Mouse (Mus musculus) adrenal gland, postnatal 10 days (tissue): ENCODE data around the gene Hs3st6. TPM values are rescaled to one million over a fixed set of nuclear protein-coding genes. Genes with fewer than 3 reads are reported as not detected.

Source experiments
- DNase-seq: peaks from one replicate; pipeline ENCODE4 v3.0.0; 2021; ENCODE audit warnings: mixed read lengths
- total RNA-seq, 2 experiments: library from RNA; stranded (reverse); gene quantifications; 2 replicates each; pipeline ENCODE4 v1.2.3; 2021

Gene Hs3st6
- total RNA-seq, 2 experiments from 2014 or later = 1.6 to 2.0 TPM

GRCm38 (mm10) chr17:24728184-24728583 is 24.6 kb upstream of the Hs3st6 start:
- no peak for DNase-seq

- no peak for DNase-seq
Measured at GRCm38 (mm10) chr17:24729067-24729466, 23.7 kb upstream of the Hs3st6 start.

GRCm38 (mm10) chr17:24730787-24731186 is 22.0 kb upstream of the Hs3st6 start:
- DNase-seq = no peak

GRCm38 (mm10) chr17:24732233-24732935 is 20.4 kb upstream of the Hs3st6 start:
- DNase-seq = no peak

GRCm38 (mm10) chr17:24733434-24734050 is 19.2 kb upstream of the Hs3st6 start:
- no peak for DNase-seq

GRCm38 (mm10) chr17:24734513-24734912 is 18.3 kb upstream of the Hs3st6 start:
- no peak for DNase-seq

- DNase-seq = no peak
Measured at GRCm38 (mm10) chr17:24735446-24735845, 17.3 kb upstream of the Hs3st6 start.

- peak; percentile 97 for DNase-seq
Measured at GRCm38 (mm10) chr17:24736330-24737051, 16.3 kb upstream of the Hs3st6 start, which contains the start of gene Msrb1. TSS of gene Msrb1 (plus strand) at chr17:24736642.

- DNase-seq = no peak
Measured at GRCm38 (mm10) chr17:24737135-24737810, 15.5 kb upstream of the Hs3st6 start.

- DNase-seq = no peak
Measured at GRCm38 (mm10) chr17:24738238-24738637, 14.6 kb upstream of the Hs3st6 start.

- no peak for DNase-seq
Measured at GRCm38 (mm10) chr17:24739926-24740325, 12.9 kb upstream of the Hs3st6 start.

GRCm38 (mm10) chr17:24742307-24742706 is 10.5 kb upstream of the Hs3st6 start:
- peak; percentile 51 for DNase-seq

- DNase-seq = no peak
Measured at GRCm38 (mm10) chr17:24743896-24744295, 8.9 kb upstream of the Hs3st6 start.

- no peak for DNase-seq
Measured at GRCm38 (mm10) chr17:24744381-24744780, 8.4 kb upstream of the Hs3st6 start.

- peak; percentile 89 for DNase-seq
Measured at GRCm38 (mm10) chr17:24745526-24746497, 7.0 kb upstream of the Hs3st6 start.

- DNase-seq = no peak
Measured at GRCm38 (mm10) chr17:24746986-24747385, 5.8 kb upstream of the Hs3st6 start.

GRCm38 (mm10) chr17:24751528-24751927 is 1.3 kb upstream of the Hs3st6 start:
- no peak for DNase-seq

GRCm38 (mm10) chr17:24757394-24757793 is 4.6 kb downstream of the Hs3st6 start:
- DNase-seq = no peak

GRCm38 (mm10) chr17:24761121-24761520 is 8.3 kb downstream of the Hs3st6 start:
- DNase-seq = no peak

- no peak for DNase-seq
Measured at GRCm38 (mm10) chr17:24765016-24765905, 12.5 kb downstream of the Hs3st6 start.
